Mouse (Mus musculus) MEL (cell line): ENCODE measurements around the gene Zmat3. TPM values are rescaled to one million over a fixed set of nuclear protein-coding genes. Genes with fewer than 3 reads are reported as not detected.

Source experiments
- DNase-seq: peaks from one replicate; pipeline ENCODE4 v3.0.0; 2011; ENCODE audit warnings: low read depth, low spot score
- H3K27ac ChIP-seq: 2 replicates; pipeline ENCODE4 v1.5.1; 2012; ENCODE audit warnings: low read depth, mild to moderate bottlenecking, control low read depth, low read length, moderate library complexity; ENCODE audit not compliant: control insufficient read depth
- H3K27me3 ChIP-seq, 2 experiments: fragments of 150-350 bp in 1 of 2; sonication (generic) in 1 of 2; 2 replicates each; pipeline ENCODE4 v1.6.1; 2012; ENCODE audit warnings: low read length in 2 of 2, mild to moderate bottlenecking in 2 of 2, improper control_type of control experiment in 1 of 2, moderate library complexity in 1 of 2; ENCODE audit not compliant: insufficient read depth in 2 of 2, control insufficient read depth in 1 of 2
- H3K36me3 ChIP-seq, 2 experiments: 2 replicates each; pipeline ENCODE4 v1.6.1; 2012 to 2014; ENCODE audit warnings: low read length in 2 of 2, improper control_type of control experiment in 1 of 2, inconsistent platforms in 1 of 2, mild to moderate bottlenecking in 1 of 2; ENCODE audit not compliant: insufficient read depth in 2 of 2, control insufficient read depth in 1 of 2
- H3K4me1 ChIP-seq, 2 experiments: fragments of 150-350 bp in 1 of 2; sonication (generic) in 1 of 2; 2 replicates each; pipeline ENCODE4 v1.6.1; 2012; ENCODE audit warnings: low read length in 2 of 2, improper control_type of control experiment in 1 of 2, mild to moderate bottlenecking in 1 of 2; ENCODE audit not compliant: insufficient read depth in 2 of 2, control insufficient read depth in 1 of 2
- H3K4me3 ChIP-seq, 2 experiments: fragments of 150-350 bp in 1 of 2; sonication (generic) in 1 of 2; 2 replicates each; pipeline ENCODE4 v1.5.1; 2012; ENCODE audit warnings: low read depth in 2 of 2, low read length in 2 of 2, mild to moderate bottlenecking in 2 of 2, moderate library complexity in 2 of 2, control low read depth in 1 of 2, improper control_type of control experiment in 1 of 2; ENCODE audit not compliant: control insufficient read depth in 1 of 2, insufficient read depth in 1 of 2
- H3K79me2 ChIP-seq: 2 replicates; pipeline ENCODE4 v1.6.1; 2012; ENCODE audit warnings: mild to moderate bottlenecking, low read length, moderate library complexity; ENCODE audit not compliant: control insufficient read depth, poor library complexity, insufficient read depth
- H3K9ac ChIP-seq: 2 replicates; pipeline ENCODE4 v1.6.1; 2012; ENCODE audit warnings: low read depth, mild to moderate bottlenecking, control low read depth, low read length, moderate library complexity; ENCODE audit not compliant: control insufficient read depth, poor library complexity, severe bottlenecking
- H3K9me3 ChIP-seq: fragments of 150-350 bp; sonication (generic); replicated peaks from 2 replicates; pipeline ENCODE4 v1.6.1; 2012; ENCODE audit warnings: mild to moderate bottlenecking, low read length, improper control_type of control experiment, moderate library complexity; ENCODE audit not compliant: insufficient read depth
- BHLHE40 ChIP-seq: IDR thresholded peaks from 2 replicates; pipeline ENCODE4 v1.6.1; 2012; ENCODE audit warnings: low read depth, mild to moderate bottlenecking, inconsistent platforms, low read length, improper control_type of control experiment, borderline replicate concordance
- CHD2 ChIP-seq: IDR thresholded peaks from 2 replicates; pipeline ENCODE4 v1.6.1; 2011; ENCODE audit warnings: low read length, improper control_type of control experiment
- CTCF ChIP-seq, 3 experiments: IDR thresholded peaks in 2 of 3; conservative IDR thresholded peaks in 1 of 3; 2 replicates each; pipeline ENCODE4 v1.5.1; 2011 to 2012; ENCODE audit warnings: low read length in 3 of 3, low read depth in 2 of 3, mild to moderate bottlenecking in 2 of 3, improper control_type of control experiment in 1 of 3, inconsistent platforms in 1 of 3, mixed read lengths in 1 of 3, moderate library complexity in 1 of 3; ENCODE audit not compliant: control insufficient read depth in 1 of 3, insufficient read depth in 1 of 3, poor library complexity in 1 of 3, severe bottlenecking in 1 of 3
- ELF1 ChIP-seq: IDR thresholded peaks from 2 replicates; pipeline ENCODE4 v1.6.1; 2014; ENCODE audit warnings: low read depth, mild to moderate bottlenecking, inconsistent platforms, low read length, improper control_type of control experiment, moderate library complexity
- EP300 ChIP-seq, 2 experiments: IDR thresholded peaks; 2 replicates each; pipeline ENCODE4 v1.6.1; 2011; ENCODE audit warnings: improper control_type of control experiment in 2 of 2, low read length in 2 of 2, low read depth in 1 of 2, mild to moderate bottlenecking in 1 of 2
- ETS1 ChIP-seq: IDR thresholded peaks from 2 replicates; pipeline ENCODE4 v1.6.1; 2012; ENCODE audit warnings: low read depth, mild to moderate bottlenecking, inconsistent platforms, low read length, improper control_type of control experiment, moderate library complexity
- GABPA ChIP-seq: IDR thresholded peaks from 2 replicates; pipeline ENCODE4 v1.6.1; 2012; ENCODE audit warnings: low read depth, mild to moderate bottlenecking, inconsistent platforms, low read length, improper control_type of control experiment, moderate library complexity
- GATA1 ChIP-seq: IDR thresholded peaks from 2 replicates; pipeline ENCODE4 v1.6.1; 2011; ENCODE audit warnings: low read depth, low read length, improper control_type of control experiment
- HCFC1 ChIP-seq: IDR thresholded peaks from 2 replicates; pipeline ENCODE4 v1.6.1; 2012; ENCODE audit warnings: low read depth, mild to moderate bottlenecking, inconsistent platforms, low read length, improper control_type of control experiment, moderate library complexity
- JUND ChIP-seq: IDR thresholded peaks from 2 replicates; pipeline ENCODE4 v1.6.1; 2011; ENCODE audit warnings: low read depth, mild to moderate bottlenecking, improper control_type of control experiment, low read length
- KAT2A ChIP-seq: conservative IDR thresholded peaks from 2 replicates; pipeline ENCODE4 v1.6.1; 2012; ENCODE audit warnings: low read depth, low read length, improper control_type of control experiment, inconsistent platforms
- MAFK ChIP-seq: IDR thresholded peaks from 2 replicates; pipeline ENCODE4 v1.6.1; 2011; ENCODE audit warnings: low read depth, mild to moderate bottlenecking, low read length, improper control_type of control experiment, borderline replicate concordance
- MAX ChIP-seq: IDR thresholded peaks from 2 replicates; pipeline ENCODE4 v1.6.1; 2011; ENCODE audit warnings: low read length, improper control_type of control experiment
- MYB ChIP-seq: IDR thresholded peaks from 2 replicates; pipeline ENCODE4 v1.6.1; 2011; ENCODE audit warnings: mild to moderate bottlenecking, low read depth, low read length, improper control_type of control experiment
- MYC ChIP-seq: IDR thresholded peaks from 2 replicates; pipeline ENCODE4 v1.6.1; 2011; ENCODE audit warnings: low read depth, mild to moderate bottlenecking, low read length, improper control_type of control experiment, moderate library complexity
- NELFE ChIP-seq: IDR thresholded peaks from 2 replicates; pipeline ENCODE4 v1.6.1; 2011; ENCODE audit warnings: low read depth, low read length, improper control_type of control experiment
- NRF1 ChIP-seq: IDR thresholded peaks from 2 replicates; pipeline ENCODE4 v1.6.1; 2014; ENCODE audit warnings: low read depth, mild to moderate bottlenecking, inconsistent platforms, low read length, improper control_type of control experiment, moderate library complexity; ENCODE audit not compliant: poor library complexity, insufficient read depth, severe bottlenecking
- POLR2A ChIP-seq, 2 experiments: IDR thresholded peaks; 2 replicates each; pipeline ENCODE4 v1.6.1; 2011 to 2012; ENCODE audit warnings: low read length in 2 of 2, mild to moderate bottlenecking in 2 of 2, control low read depth in 1 of 2, improper control_type of control experiment in 1 of 2, low read depth in 1 of 2, moderate library complexity in 1 of 2; ENCODE audit not compliant: control insufficient read depth in 1 of 2, insufficient read depth in 1 of 2, poor library complexity in 1 of 2
- POLR2AphosphoS5 ChIP-seq: IDR thresholded peaks from 2 replicates; pipeline ENCODE4 v1.6.1; 2012; ENCODE audit warnings: low read depth, borderline replicate concordance, mild to moderate bottlenecking, inconsistent platforms, low read length, moderate library complexity, mixed read lengths
- RCOR1 ChIP-seq: IDR thresholded peaks from 2 replicates; pipeline ENCODE4 v1.6.1; 2012; ENCODE audit warnings: low read depth, mild to moderate bottlenecking, inconsistent platforms, low read length, improper control_type of control experiment
- SIN3A ChIP-seq: IDR thresholded peaks from 2 replicates; pipeline ENCODE4 v1.6.1; 2012; ENCODE audit warnings: low read length, improper control_type of control experiment, inconsistent platforms
- SMC3 ChIP-seq: IDR thresholded peaks from 2 replicates; pipeline ENCODE4 v1.6.1; 2011; ENCODE audit warnings: low read depth, low read length, improper control_type of control experiment
- TAL1 ChIP-seq: IDR thresholded peaks from 2 replicates; pipeline ENCODE4 v1.6.1; 2012; ENCODE audit warnings: mild to moderate bottlenecking, inconsistent platforms, low read length, moderate library complexity, mixed read lengths
- TBP ChIP-seq: IDR thresholded peaks from 2 replicates; pipeline ENCODE4 v1.8.0; 2011; ENCODE audit warnings: low read depth, low read length, improper control_type of control experiment
- TCF12 ChIP-seq: IDR thresholded peaks from 2 replicates; pipeline ENCODE4 v1.6.1; 2014; ENCODE audit warnings: low read depth, mild to moderate bottlenecking, inconsistent platforms, low read length, improper control_type of control experiment, moderate library complexity
- UBTF ChIP-seq: IDR thresholded peaks from 2 replicates; pipeline ENCODE4 v1.6.1; 2012; ENCODE audit warnings: low read depth, mild to moderate bottlenecking, inconsistent platforms, low read length, improper control_type of control experiment, moderate library complexity, borderline replicate concordance; ENCODE audit not compliant: insufficient read depth
- USF2 ChIP-seq, 2 experiments: IDR thresholded peaks; 2 replicates each; pipeline ENCODE4 v1.6.1; 2011 to 2012; ENCODE audit warnings: improper control_type of control experiment in 2 of 2, low read length in 2 of 2, borderline replicate concordance in 1 of 2, inconsistent platforms in 1 of 2, low read depth in 1 of 2, mild to moderate bottlenecking in 1 of 2; ENCODE audit not compliant: insufficient read depth in 1 of 2
- ZC3H11A ChIP-seq: IDR thresholded peaks from 2 replicates; pipeline ENCODE4 v1.6.1; 2012; ENCODE audit warnings: low read depth, mild to moderate bottlenecking, inconsistent platforms, low read length, improper control_type of control experiment
- ZKSCAN1 ChIP-seq: IDR thresholded peaks from 2 replicates; pipeline ENCODE4 v1.6.1; 2012; ENCODE audit warnings: low read depth, mild to moderate bottlenecking, inconsistent platforms, low read length, improper control_type of control experiment, moderate library complexity
- ZMIZ1 ChIP-seq: IDR thresholded peaks from 2 replicates; pipeline ENCODE4 v1.6.1; 2012; ENCODE audit warnings: low read depth, mild to moderate bottlenecking, inconsistent platforms, low read length, improper control_type of control experiment, moderate library complexity
- polyA plus RNA-seq, 2 experiments: library from polyadenylated mRNA; stranded (reverse) in 1 of 2; unstranded in 1 of 2; fragments of >175 nt in 1 of 2; fragments of >200 nt in 1 of 2; gene quantifications; 2 replicates each; pipeline versions ENCODE4 v1.2.1 to v1.2.4; 2012; ENCODE audit warnings: low replicate concordance in 2 of 2, low read depth in 1 of 2; ENCODE audit not compliant: insufficient read length in 2 of 2, insufficient read depth in 1 of 2, missing spikeins in 1 of 2
- total RNA-seq: library from RNA; depleted of rRNA; stranded (reverse); fragments of 300-350 nt; gene quantifications from 2 replicates; pipeline ENCODE4 v1.2.3, GENCODE M21; 2012

Zmat3 gene
- total and polyA plus RNA-seq, 3 experiments: 3.1 to 4.4 TPM; not detected in 1

GRCm38 (mm10) chr3:32396794-32397460 lies 31.1 kb upstream of the Zmat3 start (continued):
- TF ChIP-seq MYB (peak; percentile 69), TBP (no peak; the same call in 1 of the 2 replicates), CTCF (IDR thresholded peaks at IDR 0.05 in 2 of 3, conservative IDR thresholded peaks at IDR 0.05 in 1 of 3; ENCODE audit: control insufficient read depth in 1 of 3, insufficient read depth in 1 of 3, low read depth in 2 of 3, low read length in 3 of 3, poor library complexity in 1 of 3, severe bottlenecking in 1 of 3) (no peak), JUND (peak; percentile 27; the same call in 1 of the 2 replicates)

DNA sequence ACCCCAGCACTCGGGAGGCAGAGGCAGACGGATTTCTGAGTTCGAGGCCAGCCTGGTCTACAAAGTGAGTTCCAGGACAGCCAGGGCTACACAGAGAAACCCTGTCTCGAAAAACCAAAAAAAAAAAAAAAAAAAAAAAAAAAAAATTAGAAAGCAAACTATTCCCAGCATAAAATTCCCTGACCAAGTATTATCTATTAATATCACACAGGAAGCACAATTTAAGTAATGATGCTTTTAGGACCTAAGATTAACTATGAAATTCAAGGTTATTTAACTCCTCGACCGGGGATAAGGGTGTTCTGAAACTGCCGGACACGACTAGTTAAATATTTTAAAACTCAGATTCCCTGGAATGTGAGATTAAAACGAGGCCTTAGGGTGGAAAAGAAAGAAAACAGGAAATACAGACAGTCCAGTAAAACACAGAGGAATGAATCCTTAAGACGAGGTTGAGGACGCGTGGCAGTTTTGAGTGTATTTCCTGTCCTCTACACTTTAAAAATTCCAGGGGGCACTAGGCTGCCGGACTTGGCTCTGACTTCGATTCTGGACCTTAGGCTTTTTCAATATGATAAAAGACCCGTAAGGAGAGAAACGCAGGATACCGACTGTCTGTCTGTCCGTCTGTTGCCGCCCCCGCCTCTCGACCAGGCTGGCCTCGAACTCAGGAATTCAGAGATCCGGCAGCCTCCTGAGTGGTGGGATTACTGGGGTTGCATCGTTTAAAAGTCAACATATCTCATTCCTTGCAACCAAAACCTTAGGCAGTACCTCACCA lies 30.1 kb upstream of the Zmat3 start:
- Histone ChIP-seq H3K27me3 (no peaks in the 10 kb centered on the region), H3K27ac (peak overlapping the region; percentile 70), H3K9ac (peak overlapping the region; percentile 68), H3K36me3 (0 out of 4 replicates have a peak, but pooled peaks cover 0 to 2% of the 10 kb centered on the region in 2 experiments), H3K4me1 (peaks cover 2 to 3% of the 10 kb centered on the region in 2 experiments; a peak in 1 of 4 replicates), H3K79me2 (peaks cover 24% of the 10 kb centered on the region), H3K4me3 (peak overlapping the region; percentile 70 to 92), H3K9me3 (no peaks in the 10 kb centered on the region)
- DNase-seq: peak; percentile 74
- TF ChIP-seq ZMIZ1: no peak
- TF ChIP-seq UBTF: no peak
- TF ChIP-seq TAL1: no peak
- TF ChIP-seq KAT2A: no peak
- TF ChIP-seq SIN3A: no peak; the same call in 1 of the 2 replicates
- TF ChIP-seq MYB: no peak
- TF ChIP-seq USF2 (IDR thresholded peaks at IDR 0.05; ENCODE audit: borderline replicate concordance in 1 of 2, insufficient read depth in 1 of 2, low read depth in 1 of 2, low read length in 2 of 2): no peak
- no peak for TF ChIP-seq MAFK
- peak; percentile 62 for TF ChIP-seq MAX
- no peak for TF ChIP-seq JUND
- no peak for TF ChIP-seq ETS1
- TF ChIP-seq CHD2: no peak
- no peak; the same call in 1 of the 2 replicates for TF ChIP-seq NELFE
- peak; percentile 70; the same call in 1 of the 2 replicates for TF ChIP-seq MYC
- TF ChIP-seq BHLHE40: no peak
- peak; percentile 34; the same call in 1 of the 2 replicates for TF ChIP-seq ELF1
- TF ChIP-seq SMC3: no peak
- no peak for TF ChIP-seq NRF1
- TF ChIP-seq ZKSCAN1: 0 out of 2 replicates have a peak, but pooled peaks have one; percentile 6
- TF ChIP-seq RCOR1: no peak
- no peak for TF ChIP-seq ZC3H11A
- no peak for TF ChIP-seq TBP
- TF ChIP-seq GATA1: no peak
- TF ChIP-seq POLR2A (IDR thresholded peaks at IDR 0.05; ENCODE audit: control insufficient read depth in 1 of 2, insufficient read depth in 1 of 2, low read depth in 1 of 2, low read length in 2 of 2, poor library complexity in 1 of 2): no peak
- TF ChIP-seq POLR2AphosphoS5: no peak
- TF ChIP-seq EP300 (IDR thresholded peaks at IDR 0.05; ENCODE audit: low read depth in 1 of 2, low read length in 2 of 2): 0 out of 4 replicates have a peak, but pooled peaks of 1 of the 2 experiments have one; percentile 13
- no peak for TF ChIP-seq TCF12
- TF ChIP-seq GABPA: no peak
- TF ChIP-seq HCFC1: no peak
- peak in 1 of 3 experiments; percentile 3; a peak in 1 of 6 replicates for TF ChIP-seq CTCF (IDR thresholded peaks at IDR 0.05 in 2 of 3, conservative IDR thresholded peaks at IDR 0.05 in 1 of 3; ENCODE audit: control insufficient read depth in 1 of 3, insufficient read depth in 1 of 3, low read depth in 2 of 3, low read length in 3 of 3, poor library complexity in 1 of 3, severe bottlenecking in 1 of 3)
